Mouse (Mus musculus) adrenal gland, postnatal 10 days (tissue): ENCODE measurements around the gene Cyp2r1. TPM values are rescaled to one million over a fixed set of nuclear protein-coding genes. Genes with fewer than 3 reads are reported as not detected.
"Not testable (repeated sequence)": the region's sequence is repeated elsewhere in the genome, so short reads cannot be mapped to it uniquely, and the experiment has no call there.

Experiments
- DNase-seq: peaks from one replicate; pipeline ENCODE4 v3.0.0; 2021; ENCODE audit warnings: mixed read lengths
- long read RNA-seq, 2 experiments: library from polyadenylated mRNA; stranded (forward); transcript quantifications; one replicate each; pipeline ENCODE4 v2.0.0; 2021
- total RNA-seq, 2 experiments: library from RNA; stranded (reverse); gene quantifications; 2 replicates each; pipeline ENCODE4 v1.2.3; 2021

Gene Cyp2r1
- total RNA-seq, result 1 to 10 TPM; 1.5 to 1.7 TPM
- long read RNA-seq, experiment 1, partial matches to known transcripts, result 0 of 3 reads
- long read RNA-seq, experiment 1, other reads (novel, unspliced or antisense), result 0 of 3 reads
- long read RNA-seq, experiment 2, result 0 reads

GRCm38 (mm10) chr7:114562531-114563241 is at the start of gene Cyp2r1:
TSS of gene Cyp2r1 (minus strand) at chr7:114562972.
- peak; percentile 90 for DNase-seq

- DNase-seq, result not testable (repeated sequence)
Measured at GRCm38 (mm10) chr7:114594391-114594790, 31.6 kb upstream of the Cyp2r1 start.

- DNase-seq, result no peak
Measured at GRCm38 (mm10) chr7:114582441-114582840, 19.7 kb upstream of the Cyp2r1 start.

GRCm38 (mm10) chr7:114581200-114581599 is 18.4 kb upstream of the Cyp2r1 start:
- DNase-seq, result no peak

- DNase-seq, result peak; percentile 73
Measured at GRCm38 (mm10) chr7:114580426-114580825, 17.7 kb upstream of the Cyp2r1 start.

GRCm38 (mm10) chr7:114577665-114578064 is 14.9 kb upstream of the Cyp2r1 start:
- DNase-seq, result no peak

- DNase-seq, result no peak
Measured at GRCm38 (mm10) chr7:114576931-114577330, 14.2 kb upstream of the Cyp2r1 start.

- DNase-seq, result not testable (repeated sequence)
Measured at GRCm38 (mm10) chr7:114573866-114574265, 11.1 kb upstream of the Cyp2r1 start.

GRCm38 (mm10) chr7:114536179-114536578 is 26.6 kb downstream of the Cyp2r1 start:
- DNase-seq, result no peak

- DNase-seq, result no peak
Measured at GRCm38 (mm10) chr7:114526245-114526644, 36.5 kb downstream of the Cyp2r1 start.

- no peak for DNase-seq
Measured at GRCm38 (mm10) chr7:114520122-114520521, 42.6 kb downstream of the Cyp2r1 start.

GRCm38 (mm10) chr7:114508879-114509278 is 53.9 kb downstream of the Cyp2r1 start:
- no peak for DNase-seq

Other genes with a start within 250 kb of the Cyp2r1 start
- gene Pde3b, start 147.7 kb downstream of the Cyp2r1 start, total RNA-seq, result 10 to 100 TPM; 41.6 to 55.3 TPM
- under 1 TPM in 1 of 2 experiments, not detected in 1; 0.42 TPM for gene Calca, start 73.4 kb upstream of the Cyp2r1 start, total RNA-seq
- not detected for gene Calcb, start 155.7 kb upstream of the Cyp2r1 start, total RNA-seq
- gene Insc, start 180.7 kb upstream of the Cyp2r1 start, total RNA-seq, result 1 to 10 TPM; 3.7 to 8.1 TPM